Comparison of ENCODE assay signal across 24 mouse cellular contexts in genomic region chr12:118085291-118085690, GRCm38 (mm10).
DNase-seq lines count a peak whose midpoint lies in the region; ATAC-seq and TF ChIP-seq lines count a peak whose summit lies in the region.
"Had no signal": no experiment of that assay in that cellular context is flagged by ENCODE, and none has a peak within 500 bp of the region (broad histone marks: within the 10 kb centered on the region; RNA-seq: fewer than 3 reads in every experiment).

No protein-coding gene starts in this region.

- peaks cover 5% of the 10 kb centered on the region; the same call in 1 of the 2 replicates for H3K4me1 ChIP-seq in cerebellum, adult 2 months (ENCODE audit: control insufficient read depth, insufficient read depth, low read length)
- H3K4me1 ChIP-seq in liver, adult 2 months (ENCODE audit: control insufficient read depth, insufficient read depth, low read length), result no peaks in the 10 kb centered on the region
- H3K4me1 ChIP-seq in liver, embryonic 12.5 days, result no peaks in the 10 kb centered on the region
- H3K4me1 ChIP-seq: forebrain, embryonic 10.5 days; forebrain, embryonic 13.5 days; heart, embryonic 10.5 days; heart, embryonic 13.5 days had no signal

- TF ChIP-seq CTCF in cerebellum, adult 2 months (IDR thresholded peaks at IDR 0.05; ENCODE audit: borderline replicate concordance, insufficient read depth, low read depth, low read length), result no peak
- TF ChIP-seq CTCF in liver, adult 2 months (IDR thresholded peaks at IDR 0.05; ENCODE audit: low read depth, low read length), result no peak

- no peak overlapping the region for H3K4me2 ChIP-seq in liver, embryonic 12.5 days
- H3K4me2 ChIP-seq: forebrain, embryonic 13.5 days; heart, embryonic 13.5 days; hindbrain, embryonic 14.5 days had no signal

- no peak overlapping the region for H3K9ac ChIP-seq in liver, adult 2 months (ENCODE audit: low read depth, low read length)
- H3K9ac ChIP-seq in liver, embryonic 12.5 days, result no peak overlapping the region
- H3K9ac ChIP-seq: forebrain, embryonic 13.5 days; heart, embryonic 13.5 days; hindbrain, embryonic 14.5 days had no signal

- no peaks in the 10 kb centered on the region for H3K27me3 ChIP-seq in cerebellum, adult 2 months (ENCODE audit: control insufficient read depth, insufficient read depth, low read length)
- no peaks in the 10 kb centered on the region for H3K27me3 ChIP-seq in liver, adult 2 months (ENCODE audit: control insufficient read depth, insufficient read depth, low read length)
- H3K27me3 ChIP-seq in liver, embryonic 12.5 days (replicated peaks), result no peaks in the 10 kb centered on the region
- H3K27me3 ChIP-seq: forebrain, embryonic 13.5 days had no signal

- no peak overlapping the region for H3K4me3 ChIP-seq in cerebellum, adult 2 months (replicated peaks; ENCODE audit: insufficient read depth, low read depth, low read length)
- no peak overlapping the region for H3K4me3 ChIP-seq in liver, adult 2 months (ENCODE audit: insufficient read depth, low read depth, low read length)
- H3K4me3 ChIP-seq in liver, embryonic 12.5 days, result no peak overlapping the region
- H3K4me3 ChIP-seq: forebrain, embryonic 10.5 days; forebrain, embryonic 13.5 days; heart, adult 2 months; heart, embryonic 10.5 days; heart, embryonic 13.5 days had no signal

- WGBS in cerebellum, adult 2 months, result 79% methylated on average over 1 of the region's 1 CpGs
- WGBS in liver, adult 2 months, result 76% methylated on average over 1 of the region's 1 CpGs
- WGBS in liver, embryonic 12.5 days (ENCODE audit: insufficient replicate concordance), result 51% methylated on average over 1 of the region's 1 CpGs

- no peak overlapping the region for H3K27ac ChIP-seq in cerebellum, adult 2 months (ENCODE audit: insufficient read depth, low read length)
- H3K27ac ChIP-seq in liver, adult 2 months (replicated peaks; ENCODE audit: insufficient read depth, low read depth, low read length), result no peak overlapping the region
- H3K27ac ChIP-seq in liver, embryonic 12.5 days, result no peak overlapping the region
- H3K27ac ChIP-seq: forebrain, embryonic 10.5 days; forebrain, embryonic 13.5 days; heart, adult 2 months; heart, embryonic 10.5 days; heart, embryonic 13.5 days; hindbrain, embryonic 14.5 days; hindbrain, postnatal 0 days had no signal

- H3K79me2 ChIP-seq in liver, adult 2 months (ENCODE audit: control insufficient read depth, insufficient read depth, low read length), result no peaks in the 10 kb centered on the region

- H3K9me3 ChIP-seq in liver, embryonic 12.5 days (replicated peaks), result no peaks in the 10 kb centered on the region
- H3K9me3 ChIP-seq: forebrain, embryonic 10.5 days; forebrain, embryonic 13.5 days; heart, embryonic 10.5 days; heart, embryonic 13.5 days had no signal

- no peak for ATAC-seq in liver, embryonic 12.5 days
- ATAC-seq: CD4-positive, CD25-positive, alpha-beta regulatory T cell, adult 4 months; forebrain, embryonic 13.5 days; forebrain, embryonic 16.5 days; hindbrain, postnatal 0 days; inflammation-experienced regulatory T-cells, adult 6 months; intestine, embryonic 16.5 days had no signal

- no peaks in the 10 kb centered on the region for H3K36me3 ChIP-seq in liver, adult 2 months (ENCODE audit: control insufficient read depth, insufficient read depth, low read length)
- no peaks in the 10 kb centered on the region for H3K36me3 ChIP-seq in liver, embryonic 12.5 days
- H3K36me3 ChIP-seq: forebrain, embryonic 10.5 days; heart, embryonic 10.5 days; heart, embryonic 13.5 days had no signal

- no peak for TF ChIP-seq POLR2A in cerebellum, adult 2 months (IDR thresholded peaks at IDR 0.05; ENCODE audit: borderline replicate concordance, insufficient read depth, low read length)
- no peak for TF ChIP-seq POLR2A in liver, adult 2 months (IDR thresholded peaks at IDR 0.05; ENCODE audit: extremely low read depth, insufficient read depth, low read length)

- DNase-seq in cerebellum, adult 2 months, result peak; percentile 48 to 49
- no peak for DNase-seq in cerebellum, postnatal 4 days (ENCODE audit: low spot score in 2 of 2)
- peak; percentile 33 for DNase-seq in liver, adult 2 months (ENCODE audit: extremely low read depth, low read depth, low spot score)
- DNase-seq in cerebellum, postnatal 36 days, result peak; percentile 37 to 46
- DNase-seq in frontal cortex, postnatal 25 days (ENCODE audit: low spot score in 2 of 2), result no peak
- DNase-seq: adrenal gland, adult 8-10 months; adrenal gland, postnatal 25 days; gastrocnemius, postnatal 25 days; heart, adult 2 months; heart, postnatal 14 days; heart, postnatal 4 days; kidney, adult 18-20 months; kidney, adult 9 months had no signal

Comparison
In these comparisons a context has a peak if more than half of its experiments do, and no peak if none do; other contexts are left out.
1. DNase-seq: peak in cerebellum, adult 2 months (2 of 2), liver, adult 2 months (single experiment) and cerebellum, postnatal 36 days (2 of 2); none in cerebellum, postnatal 4 days (0 of 2) and frontal cortex, postnatal 25 days (0 of 2).